Mouse (Mus musculus) forebrain, embryonic 16.5 days (tissue): Measurements from ENCODE around the gene Vtn. TPM values are rescaled to one million over a fixed set of nuclear protein-coding genes. Genes with fewer than 3 reads are reported as not detected.

Experiments used
- ATAC-seq: fragments of 200-750 bp; cut with Nextera tagmentation; 2 replicates; pipeline ENCODE4 v1.8.0; 2017; ENCODE audit warnings: mild to moderate bottlenecking, moderate library complexity
- H3K27ac ChIP-seq: fragments of 300-500 bp; sonication (generic); 2 replicates; pipeline ENCODE4 v1.5.1; 2014; ENCODE audit warnings: low read length, control low read depth
- H3K27me3 ChIP-seq: fragments of 300-500 bp; sonication (generic); replicated peaks from 2 replicates; pipeline ENCODE4 v1.6.1; 2014; ENCODE audit warnings: low read length; ENCODE audit not compliant: control insufficient read depth, insufficient read depth
- H3K36me3 ChIP-seq: fragments of 300-500 bp; sonication (generic); 2 replicates; pipeline ENCODE4 v1.6.1; 2014; ENCODE audit not compliant: control insufficient read depth, insufficient read depth
- H3K4me1 ChIP-seq: fragments of 300-500 bp; sonication (generic); replicated peaks from 2 replicates; pipeline ENCODE4 v1.6.1; 2014; ENCODE audit warnings: low read length; ENCODE audit not compliant: control insufficient read depth, insufficient read depth
- H3K4me2 ChIP-seq: fragments of 300-500 bp; sonication (generic); 2 replicates; pipeline ENCODE4 v1.6.1; 2014; ENCODE audit warnings: mild to moderate bottlenecking, low read length, control low read depth
- H3K4me3 ChIP-seq: fragments of 300-500 bp; sonication (generic); replicated peaks from 2 replicates; pipeline ENCODE4 v1.5.1; 2014; ENCODE audit warnings: mild to moderate bottlenecking, low read length, control low read depth
- H3K9ac ChIP-seq: fragments of 300-500 bp; sonication (generic); replicated peaks from 2 replicates; pipeline ENCODE4 v1.6.1; 2014; ENCODE audit warnings: low read depth, low read length, control low read depth
- H3K9me3 ChIP-seq: fragments of 300-500 bp; sonication (generic); 2 replicates; pipeline ENCODE4 v1.6.1; 2016; ENCODE audit warnings: low read length; ENCODE audit not compliant: control insufficient read depth
- WGBS: fragments of 180-500 bp; shearing (Covaris S2); extraction: QIAGEN DNeasy Blood & Tissue Kit; methylation state at CpG from one replicate; pipeline ENCODE4 v1.1.7; 2014; 5-methylcytosine and 5-hydroxymethylcytosine counted together
- polyA plus RNA-seq: library from polyadenylated mRNA; unstranded; fragments of >200 nt; fragmentation: Nextera tagmentation; extraction: Ambion mirVana; gene quantifications from 2 replicates; pipeline ENCODE4 v1.2.1, GENCODE M21; 2015

The Vtn gene
- polyA plus RNA-seq, 1 experiment from 2014 or later: 76.0 TPM

DNA sequence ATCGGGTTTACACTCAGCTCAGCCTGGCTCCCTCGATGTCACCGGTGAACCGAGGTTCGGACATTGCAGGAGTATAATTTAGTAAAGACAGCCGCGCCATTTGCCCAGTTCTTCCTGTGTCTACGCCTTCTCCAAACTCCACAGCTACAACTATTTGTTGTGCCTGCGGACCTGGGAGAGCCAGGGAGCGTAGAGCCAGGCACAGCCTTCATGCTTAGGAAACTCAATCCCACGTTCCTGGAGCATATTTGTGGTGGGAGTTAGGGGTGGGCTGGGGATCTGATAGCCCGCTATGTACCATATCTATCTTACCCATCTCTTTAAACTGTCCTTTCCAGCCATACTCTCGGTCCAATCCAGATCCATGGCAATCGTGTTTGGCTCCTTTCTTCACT is 37.8 kb downstream of the Vtn start:
- no peaks in the 10 kb centered on the region for H3K9me3 ChIP-seq
- H3K4me2 ChIP-seq: peak overlapping the region; percentile 88
- 2% methylated on average over 14 of the region's 14 CpGs for WGBS
- ATAC-seq: peak; percentile 5; the same call in 1 of the 2 replicates
- H3K27ac ChIP-seq: peak overlapping the region; percentile 87
- H3K4me1 ChIP-seq: peaks cover 26% of the 10 kb centered on the region
- H3K9ac ChIP-seq: peak overlapping the region; percentile 75
- H3K27me3 ChIP-seq: no peaks in the 10 kb centered on the region
- H3K4me3 ChIP-seq: peak overlapping the region; percentile 69
- H3K36me3 ChIP-seq: peaks cover 10% of the 10 kb centered on the region

DNA sequence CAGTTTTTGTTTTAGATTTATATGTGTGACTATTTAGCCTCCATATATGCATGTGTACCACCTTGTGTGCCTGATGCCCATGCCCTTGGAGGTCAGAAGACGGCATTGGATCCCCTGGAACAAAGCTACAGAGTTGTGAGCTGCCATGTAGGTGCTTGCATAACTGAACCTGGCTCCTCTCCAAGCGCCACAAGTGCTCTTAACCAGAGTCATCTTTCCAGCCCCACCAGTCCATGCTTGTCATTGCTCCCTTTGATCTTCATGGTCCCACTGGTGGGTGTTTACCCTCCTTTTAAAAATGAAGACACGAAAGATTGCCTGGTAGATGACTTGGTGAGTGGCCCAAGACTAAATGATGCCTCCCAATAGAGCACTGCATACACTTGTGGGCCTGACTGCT is 41.5 kb downstream of the Vtn start:
- Histone ChIP-seq H3K4me1 (peaks cover 15% of the 10 kb centered on the region), H3K27ac (no peak overlapping the region), H3K4me3 (no peak overlapping the region), H3K27me3 (no peaks in the 10 kb centered on the region), H3K9me3 (no peaks in the 10 kb centered on the region), H3K9ac (no peak overlapping the region), H3K4me2 (no peak overlapping the region), H3K36me3 (peaks cover 14% of the 10 kb centered on the region)
- WGBS: 87% methylated on average over 3 of the region's 3 CpGs
- no peak for ATAC-seq

DNA sequence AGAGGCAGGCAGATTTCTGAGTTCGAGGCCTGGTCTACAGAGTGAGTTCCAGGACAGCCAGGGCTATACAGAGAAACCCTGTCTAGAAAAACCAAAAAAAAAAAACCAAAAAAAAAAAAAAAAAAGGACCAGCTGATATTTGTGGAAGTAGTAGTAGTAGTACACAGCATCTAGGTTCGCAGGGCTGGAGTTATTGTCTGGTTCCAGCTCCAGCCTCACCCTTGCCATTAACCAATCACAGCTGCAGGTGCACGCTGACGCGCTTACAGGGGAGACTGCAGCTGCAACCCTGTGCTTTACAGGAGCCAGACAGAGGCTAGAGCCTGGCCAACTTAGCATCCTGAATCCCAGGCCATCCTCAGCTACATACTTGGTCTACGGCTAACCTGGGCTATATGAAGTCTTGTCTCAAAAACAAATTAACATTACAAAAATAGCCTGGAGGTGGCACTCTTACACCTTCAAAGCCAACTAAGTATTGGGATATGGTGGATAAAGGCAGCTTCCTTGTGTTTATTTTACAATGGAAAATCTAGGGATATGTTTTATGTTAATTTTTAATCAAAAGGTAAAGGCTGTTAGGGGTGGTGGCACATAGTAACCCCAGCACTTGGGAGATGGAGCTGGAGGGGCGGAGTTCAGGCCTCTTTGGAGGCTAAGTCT is 45.7 kb downstream of the Vtn start:
- H3K4me3 ChIP-seq: no peak overlapping the region
- peaks cover 6% of the 10 kb centered on the region for H3K4me1 ChIP-seq
- H3K36me3 ChIP-seq: peaks cover 10% of the 10 kb centered on the region
- H3K27ac ChIP-seq: no peak overlapping the region
- H3K4me2 ChIP-seq: no peak overlapping the region
- 92% methylated on average over 7 of the region's 7 CpGs for whole genome bisulfite sequencing
- H3K27me3 ChIP-seq: no peaks in the 10 kb centered on the region
- H3K9me3 ChIP-seq: no peaks in the 10 kb centered on the region
- ATAC-seq: no peak
- no peak overlapping the region for H3K9ac ChIP-seq

DNA sequence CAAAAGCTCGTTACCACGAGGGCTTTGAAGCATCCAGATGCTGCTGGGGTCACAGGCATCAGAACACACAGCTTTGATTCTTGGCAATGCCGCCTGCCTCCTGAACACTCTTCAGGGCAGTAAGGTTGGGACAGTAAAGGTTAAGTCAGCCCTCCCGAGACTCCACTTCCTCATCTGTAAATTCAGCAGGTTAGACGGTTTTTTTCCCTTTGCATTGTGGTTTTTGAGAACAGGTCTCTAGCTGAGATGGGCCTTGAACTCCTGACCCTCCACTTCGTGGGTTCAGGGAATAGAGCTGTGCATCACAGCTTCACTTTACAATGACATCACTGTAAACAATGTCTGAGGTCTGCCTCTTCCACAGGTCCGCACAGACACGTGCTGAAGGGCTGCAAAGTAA is 46.3 kb downstream of the Vtn start:
- H3K36me3 ChIP-seq: peaks cover 8% of the 10 kb centered on the region
- no peak overlapping the region for H3K27ac ChIP-seq
- WGBS: 71% methylated on average over 8 of the region's 8 CpGs
- no peaks in the 10 kb centered on the region for H3K9me3 ChIP-seq
- H3K27me3 ChIP-seq: no peaks in the 10 kb centered on the region
- no peak overlapping the region for H3K4me3 ChIP-seq
- ATAC-seq: no peak
- H3K4me2 ChIP-seq: no peak overlapping the region
- no peak overlapping the region for H3K9ac ChIP-seq
- peaks cover 12% of the 10 kb centered on the region for H3K4me1 ChIP-seq

DNA sequence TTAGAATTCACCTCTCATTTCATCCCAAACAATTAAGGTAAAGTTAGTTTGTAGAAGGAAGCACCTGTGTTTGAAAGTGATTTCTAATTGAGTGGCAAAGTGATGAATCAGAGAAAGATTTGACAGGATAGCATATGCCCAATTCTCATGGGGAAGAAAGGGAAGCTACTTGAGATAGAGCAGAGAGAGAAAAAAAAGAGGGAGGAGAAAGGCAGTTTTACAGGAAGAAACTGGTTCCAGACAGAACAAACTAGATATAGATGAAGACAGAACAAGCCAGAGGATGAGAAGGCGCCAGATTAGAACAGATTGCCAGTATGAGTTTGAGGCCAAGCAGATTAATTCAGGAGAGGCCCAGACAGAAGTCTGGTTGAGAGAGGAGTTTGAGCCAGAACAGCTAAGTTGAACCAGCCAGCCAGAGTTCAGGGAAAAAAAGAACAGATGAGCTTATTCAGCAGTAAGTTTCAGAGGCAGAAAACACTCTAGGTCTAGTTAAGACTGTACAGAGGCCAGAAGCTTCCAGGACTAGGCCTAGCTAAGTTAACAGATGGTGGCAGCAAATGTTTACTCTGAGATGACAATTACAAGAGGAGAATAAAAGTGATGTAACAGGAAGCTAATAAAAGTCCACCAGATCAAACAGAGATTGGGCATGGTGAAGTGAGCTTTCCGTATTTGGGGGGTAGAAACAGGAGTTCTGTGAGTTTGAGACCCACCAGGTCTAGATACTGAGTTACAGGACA is 49.0 kb downstream of the Vtn start:
- peaks cover 2% of the 10 kb centered on the region; the same call in 1 of the 2 replicates for H3K36me3 ChIP-seq
- H3K27me3 ChIP-seq: no peaks in the 10 kb centered on the region
- no peak overlapping the region for H3K9ac ChIP-seq
- peaks cover 15% of the 10 kb centered on the region for H3K4me1 ChIP-seq
- H3K4me3 ChIP-seq: no peak overlapping the region
- no peaks in the 10 kb centered on the region for H3K9me3 ChIP-seq
- H3K27ac ChIP-seq: no peak overlapping the region
- ATAC-seq: no peak
- H3K4me2 ChIP-seq: no peak overlapping the region
- WGBS: 85% methylated on average over 2 of the region's 2 CpGs

DNA sequence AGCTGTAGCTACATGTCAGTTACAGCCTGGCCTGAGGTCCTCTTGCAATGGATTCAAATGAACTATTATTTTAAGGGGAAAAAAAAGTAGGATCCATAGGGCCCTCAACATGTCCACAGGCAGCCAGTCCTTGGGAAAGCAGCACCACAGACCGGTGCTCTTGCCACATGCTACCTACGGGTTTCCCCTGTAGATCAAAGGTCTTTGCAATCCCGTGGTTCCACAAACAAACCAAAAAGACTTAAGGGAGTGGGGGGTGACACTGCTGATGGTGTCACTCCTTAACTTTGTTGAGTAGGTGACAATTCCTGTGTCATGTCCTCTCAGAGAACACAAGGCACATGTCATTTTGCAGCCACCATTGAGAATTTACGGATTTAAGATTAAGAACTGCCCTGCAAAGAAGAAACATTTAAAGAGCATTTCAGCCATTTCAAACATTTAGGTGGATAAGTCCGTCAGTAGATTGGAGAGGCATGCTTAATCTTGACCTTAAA is 50.6 kb downstream of the Vtn start:
- Histone ChIP-seq H3K36me3 (no peaks in the 10 kb centered on the region), H3K4me2 (peak overlapping the region; percentile 68), H3K9ac (no peak overlapping the region), H3K4me1 (peaks cover 15% of the 10 kb centered on the region), H3K4me3 (peak overlapping the region; percentile 64), H3K27me3 (no peaks in the 10 kb centered on the region), H3K9me3 (0 out of 2 replicates have a peak, but pooled peaks cover 3% of the 10 kb centered on the region), H3K27ac (no peak overlapping the region)
- 11% methylated on average over 5 of the region's 5 CpGs for WGBS
- ATAC-seq: no peak

DNA sequence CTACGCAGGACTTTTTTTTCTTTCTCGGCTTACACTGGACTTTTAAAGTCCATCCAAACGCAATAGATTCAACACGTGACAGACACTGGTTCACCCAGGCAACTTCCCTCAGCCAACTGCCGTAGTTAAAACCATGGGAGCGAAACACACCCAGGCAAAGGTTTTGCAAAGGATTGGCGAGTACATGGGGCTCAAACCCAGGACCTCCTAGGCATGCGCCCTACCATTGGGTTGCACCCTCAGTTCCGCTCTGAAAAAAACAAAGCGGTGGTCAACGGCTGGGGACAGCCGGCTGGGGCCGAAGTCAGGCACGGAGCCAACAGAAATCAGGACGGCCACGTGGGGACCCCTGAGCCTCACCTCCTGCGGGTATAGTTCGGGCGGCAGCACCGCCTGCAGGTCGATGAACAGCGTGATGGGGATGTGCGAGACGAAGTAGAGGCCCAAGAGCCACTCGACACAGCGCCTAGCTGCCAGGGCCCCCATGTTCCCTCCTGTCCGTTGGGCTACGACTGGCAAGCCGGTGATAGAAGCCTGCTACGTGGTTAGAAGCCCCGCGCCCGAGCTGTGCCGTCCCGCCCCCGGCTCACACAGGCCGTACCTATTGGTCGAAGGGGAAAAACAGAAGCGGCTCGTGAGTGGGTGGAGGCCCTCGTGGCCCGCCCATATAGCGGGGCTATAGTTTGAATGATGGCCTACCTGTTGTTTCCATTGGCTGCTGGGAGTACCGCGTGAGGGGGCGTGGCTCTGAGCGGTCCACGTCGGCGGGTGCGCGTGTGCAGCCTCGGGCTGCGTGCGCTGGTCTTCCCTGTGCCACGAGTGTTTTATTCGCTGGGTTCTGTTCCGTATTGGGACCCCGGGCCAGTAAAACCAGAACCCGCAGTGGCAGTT is 51.5 kb downstream of the Vtn start, which contains the start of gene Tmem97:
Gene Tmem97 (minus strand): TSS at position 610 of the 891 bp plus-strand sequence.
- ATAC-seq: peak; percentile 100
- WGBS: under 1% methylated on average over 60 of the region's 60 CpGs
- no peaks in the 10 kb centered on the region for H3K27me3 ChIP-seq
- peak within 1 kb of the TSS; percentile 77 for H3K4me2 ChIP-seq
- H3K9ac ChIP-seq: peak within 1 kb of the TSS; percentile 64
- peak within 1 kb of the TSS; percentile 87 for H3K27ac ChIP-seq
- peak within 1 kb of the TSS; percentile 64 for H3K4me3 ChIP-seq
- H3K4me1 ChIP-seq: peaks cover 15% of the 10 kb centered on the region
- H3K36me3 ChIP-seq: no peaks in the 10 kb centered on the region
- H3K9me3 ChIP-seq: 0 out of 2 replicates have a peak, but pooled peaks cover 3% of the 10 kb centered on the region

DNA sequence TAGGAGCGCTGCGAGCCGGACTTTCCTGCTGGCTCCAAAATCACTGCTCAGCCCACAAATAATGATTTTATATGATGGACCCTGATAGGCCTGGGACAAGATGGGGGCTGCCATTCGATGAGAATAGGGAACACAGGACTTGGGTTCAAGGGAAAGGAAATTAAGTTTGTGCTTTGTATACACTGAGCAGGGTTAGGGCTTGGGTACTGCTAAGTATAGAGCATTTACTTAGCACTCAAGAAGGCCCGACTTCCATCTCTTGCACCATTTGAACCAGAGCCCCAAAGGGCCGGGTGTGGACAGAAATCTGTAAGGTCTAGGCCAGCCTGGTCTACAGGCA is 52.1 kb downstream of the Vtn start:
- H3K9me3 ChIP-seq: 0 out of 2 replicates have a peak, but pooled peaks cover 3% of the 10 kb centered on the region
- peak overlapping the region; percentile 64 for H3K4me3 ChIP-seq
- no peaks in the 10 kb centered on the region for H3K27me3 ChIP-seq
- ATAC-seq: peak; percentile 34
- peak overlapping the region; percentile 87 for H3K27ac ChIP-seq
- peak overlapping the region; percentile 77 for H3K4me2 ChIP-seq
- 31% methylated on average over 6 of the region's 6 CpGs for WGBS
- H3K36me3 ChIP-seq: no peaks in the 10 kb centered on the region
- H3K4me1 ChIP-seq: peaks cover 15% of the 10 kb centered on the region
- peak overlapping the region; percentile 59 for H3K9ac ChIP-seq
